Mouse (Mus musculus) cerebellum, adult 8-10 months (tissue): ENCODE results near the gene Irf2bpl.
A peak's percentile ranks its signal among the peaks of the same experiment; 100 is the strongest.

Source experiments
- DNase-seq: peaks from one replicate; pipeline ENCODE4 v3.0.0; 2022

The Irf2bpl gene

GRCm38 (mm10) chr12:86883280-86884196 is 1.1 kb downstream of the Irf2bpl start:
- DNase-seq = peak; percentile 73

DNA sequence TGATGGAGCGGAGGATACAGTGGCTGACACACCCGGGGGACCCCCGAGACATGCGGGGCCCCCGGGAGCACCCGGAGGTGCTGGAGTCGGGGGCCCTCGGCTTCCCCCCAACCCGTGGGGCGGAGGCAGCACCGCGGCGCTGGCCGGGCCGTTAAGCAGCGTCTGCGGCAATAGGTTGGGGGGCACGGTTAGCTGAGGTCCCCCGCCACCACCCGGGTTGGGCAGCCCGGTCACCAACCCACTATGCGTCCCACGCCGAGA is 1.6 kb downstream of the Irf2bpl start:
- DNase-seq = no peak

DNA sequence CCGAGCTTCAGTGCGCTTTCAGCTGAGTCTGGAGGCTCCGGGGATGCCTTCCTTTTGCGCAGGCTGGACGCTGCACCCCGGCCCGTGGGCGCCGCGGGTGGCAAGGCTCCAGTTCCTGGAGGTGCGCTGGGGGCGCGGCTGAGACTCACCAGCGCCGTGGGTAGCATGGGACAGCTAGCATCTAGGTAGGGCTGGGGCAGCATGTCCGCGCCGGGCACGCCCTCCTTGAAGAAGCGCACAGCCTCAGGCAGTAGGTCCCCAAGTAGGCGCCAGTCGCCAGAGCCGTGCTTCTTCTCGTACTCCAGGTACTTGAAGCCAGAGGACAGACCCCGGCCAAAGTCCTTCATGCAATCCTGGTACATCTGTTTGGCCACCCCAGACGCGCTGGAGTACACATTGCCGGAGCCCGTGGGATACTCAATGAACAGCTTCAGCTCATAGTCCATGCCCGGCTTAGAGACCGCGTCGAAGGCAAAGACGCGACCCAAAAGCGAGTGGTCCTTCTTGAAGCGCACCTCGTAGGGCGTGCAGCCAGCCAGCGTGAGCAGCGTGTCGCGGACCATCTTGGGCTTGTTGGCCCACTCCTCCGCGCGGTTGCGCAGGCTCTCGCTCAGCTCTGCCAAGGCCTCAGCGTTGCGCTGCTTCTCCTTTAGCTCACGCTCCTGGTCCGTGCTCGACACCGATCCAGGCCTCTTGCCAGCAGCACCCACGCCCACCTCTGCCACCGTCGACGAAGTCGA is 2.1 kb downstream of the Irf2bpl start:
- peak; percentile 71 for DNase-seq

DNA sequence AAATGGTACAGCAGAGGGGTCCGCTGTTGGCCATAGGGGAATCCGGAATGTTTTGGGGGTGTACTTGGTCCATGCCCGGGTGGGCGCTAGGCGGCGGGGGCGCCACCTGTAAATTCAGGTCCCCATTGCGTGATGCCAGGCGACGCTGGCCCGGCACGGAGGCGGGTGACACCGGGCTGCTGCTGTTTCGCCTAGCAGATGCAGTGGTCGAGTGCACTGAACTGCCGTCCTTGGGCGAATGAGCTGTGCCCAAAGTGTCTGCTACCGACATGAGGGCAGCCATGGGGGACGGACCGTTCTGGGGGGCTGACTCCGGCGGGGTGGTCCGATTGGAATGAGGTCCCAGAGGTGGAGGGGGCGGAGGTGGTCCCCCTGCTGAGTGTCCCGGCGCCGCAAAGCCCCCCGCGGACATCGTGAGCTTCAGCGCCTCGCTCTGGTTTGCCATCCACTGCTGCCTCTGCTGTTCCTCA is 2.8 kb downstream of the Irf2bpl start:
- DNase-seq = no peak

- DNase-seq = no peak
Observed at GRCm38 (mm10) chr12:86880090-86880723, 4.4 kb downstream of the Irf2bpl start.

DNA sequence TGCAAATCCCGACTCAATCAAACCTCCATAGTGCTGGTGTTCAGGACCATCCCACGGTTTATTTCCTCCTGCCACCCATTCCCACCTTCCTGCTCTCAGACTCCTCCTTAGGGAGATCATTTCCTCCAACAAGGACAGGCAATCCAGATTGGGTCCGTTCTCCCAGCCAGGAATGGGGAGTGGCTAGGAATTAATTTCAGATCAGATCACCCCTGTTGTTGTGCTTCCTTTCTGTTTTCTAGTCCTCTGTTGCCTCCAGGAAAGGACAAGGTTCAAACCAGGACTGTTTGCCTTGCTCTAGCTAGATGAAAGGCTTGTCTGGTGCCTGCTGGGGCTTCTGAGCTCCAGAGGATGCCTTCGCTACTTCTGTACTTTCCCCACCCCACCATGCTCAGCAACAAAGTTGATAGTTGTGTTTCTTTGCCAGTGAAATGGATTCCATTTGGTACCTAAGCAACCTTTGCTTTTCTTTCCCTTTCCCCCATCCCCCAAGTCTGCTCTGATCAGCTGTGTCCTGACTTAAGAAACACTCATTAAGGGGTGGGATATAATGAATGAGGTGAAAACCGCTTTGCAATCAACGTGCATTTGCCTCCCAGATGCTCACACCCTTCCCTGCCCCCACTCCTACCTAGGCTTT is 5.0 kb downstream of the Irf2bpl start:
- no peak for DNase-seq

- no peak for DNase-seq
Observed at GRCm38 (mm10) chr12:86878426-86879353, 5.9 kb downstream of the Irf2bpl start.

GRCm38 (mm10) chr12:86876981-86877380 is 7.6 kb downstream of the Irf2bpl start:
- DNase-seq = no peak

DNA sequence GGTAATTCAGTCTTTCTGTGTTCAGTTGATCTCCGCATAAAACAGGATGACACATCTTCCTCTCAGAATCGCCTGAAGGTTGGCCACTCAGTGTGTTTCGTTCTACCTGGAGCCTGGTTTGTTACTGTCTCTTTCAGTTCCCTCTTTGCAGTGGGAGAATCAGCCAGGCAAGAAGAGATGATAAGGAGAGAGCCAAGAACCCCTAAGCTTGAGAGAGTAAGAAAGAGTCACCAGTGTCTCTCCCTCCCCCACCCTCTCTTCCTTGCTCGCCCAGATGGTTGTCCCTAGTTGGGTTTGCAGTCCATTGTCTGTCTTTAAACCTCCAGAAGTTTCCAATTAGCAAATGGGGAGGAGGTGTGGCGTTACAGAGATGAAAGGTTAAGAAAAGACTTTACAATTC is 8.5 kb downstream of the Irf2bpl start:
- DNase-seq = no peak

GRCm38 (mm10) chr12:86872335-86873040 is 12.1 kb downstream of the Irf2bpl start:
- no peak for DNase-seq

DNA sequence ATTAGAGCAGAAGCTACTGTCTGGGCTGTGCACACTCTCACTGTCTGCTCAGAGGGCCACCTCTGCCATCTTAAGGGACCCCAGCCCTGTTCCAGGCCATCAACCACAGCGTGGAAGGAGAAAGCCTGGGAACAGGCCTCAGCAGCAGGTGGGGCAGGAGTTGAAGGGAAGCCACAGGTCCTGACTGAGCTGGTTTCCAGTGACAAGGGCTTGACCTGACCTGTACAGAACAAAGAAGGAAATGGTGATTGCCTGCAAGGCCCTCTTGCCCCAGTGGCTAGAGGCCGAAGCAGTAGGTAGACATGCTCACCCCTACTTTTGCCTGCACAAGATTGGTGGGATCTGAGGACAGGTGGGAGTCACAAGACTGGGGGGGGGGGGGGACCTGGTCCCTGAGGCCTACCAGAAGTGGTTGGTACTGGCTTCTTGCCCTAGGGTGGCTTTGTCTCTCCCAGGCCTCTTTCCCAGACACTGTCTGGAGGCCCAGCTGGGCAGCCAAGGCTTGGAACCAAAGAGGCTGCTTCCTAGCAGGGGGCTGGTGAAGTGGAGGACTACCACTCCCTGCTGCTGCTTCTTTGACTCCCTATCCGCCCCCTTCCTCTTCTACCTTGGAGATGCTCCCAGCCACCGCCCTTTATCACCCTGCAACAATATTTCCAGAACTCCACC is 12.8 kb downstream of the Irf2bpl start:
- no peak for DNase-seq

DNA sequence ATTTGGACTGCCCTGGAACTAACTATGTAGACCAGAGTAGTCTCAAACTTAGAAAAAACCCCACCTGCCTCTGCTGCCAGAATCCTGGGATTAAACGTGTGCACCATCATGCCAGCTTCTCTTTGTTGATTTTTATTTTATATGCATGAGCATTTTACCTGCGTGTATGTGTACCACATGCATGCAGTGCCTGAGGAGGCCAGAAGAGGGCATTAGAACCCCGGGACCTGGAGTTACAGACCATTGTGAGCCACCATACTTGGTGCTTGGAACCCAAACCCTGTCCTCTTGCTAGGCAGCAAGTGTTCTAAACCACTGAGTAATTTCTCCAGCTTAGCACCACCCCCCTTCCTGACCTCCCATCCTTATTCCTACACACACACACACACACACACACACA is 13.6 kb downstream of the Irf2bpl start:
- no peak for DNase-seq

- DNase-seq = no peak
Observed at GRCm38 (mm10) chr12:86869761-86870160, 14.8 kb downstream of the Irf2bpl start.

DNA sequence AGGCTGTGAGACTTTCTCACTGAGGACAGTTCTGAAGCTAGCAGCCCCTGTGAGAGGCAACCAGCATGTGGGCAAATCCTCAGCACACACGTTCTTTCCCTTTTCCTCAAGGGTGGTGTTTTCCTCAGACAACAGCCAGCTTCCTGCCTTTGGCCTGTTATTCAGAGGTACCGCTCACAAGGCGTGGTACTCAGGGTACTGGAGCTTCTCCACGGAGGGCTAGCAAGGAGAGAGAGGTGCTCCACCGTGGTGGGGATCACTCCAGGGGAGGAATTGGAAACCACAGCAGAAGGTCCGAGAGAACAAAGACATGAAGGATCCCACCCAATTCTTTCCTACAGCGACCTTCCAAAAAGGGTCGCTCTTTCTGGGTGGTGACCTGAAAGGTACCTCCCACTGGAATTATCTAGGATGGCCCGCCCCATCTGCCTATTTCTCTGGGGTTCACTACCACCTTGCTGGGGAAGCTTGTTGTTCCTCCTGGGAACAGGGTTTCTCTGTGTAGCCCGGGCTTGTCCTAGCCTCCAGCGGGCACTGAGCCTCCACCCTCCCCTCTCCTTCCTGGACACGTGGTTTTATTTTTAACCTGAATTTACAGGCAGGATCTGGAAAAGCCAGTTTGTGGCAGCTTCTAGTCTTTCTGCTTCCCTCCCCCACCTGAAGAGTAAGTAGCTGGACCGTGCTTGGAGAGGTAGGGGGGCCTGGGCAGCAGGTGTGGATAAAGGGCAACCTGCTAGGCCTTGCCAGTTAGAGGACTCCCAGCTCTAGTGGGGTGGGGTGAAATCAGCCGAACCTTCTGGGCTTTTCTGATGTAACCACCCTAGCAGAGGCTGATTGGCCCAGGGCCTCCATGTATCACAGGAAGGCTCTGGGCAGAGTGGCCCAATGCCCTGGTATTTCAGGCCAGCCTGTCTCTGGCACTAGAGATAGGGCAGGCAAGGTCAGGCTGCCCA is 17.1 kb downstream of the Irf2bpl start:
- peak; percentile 69 for DNase-seq

DNA sequence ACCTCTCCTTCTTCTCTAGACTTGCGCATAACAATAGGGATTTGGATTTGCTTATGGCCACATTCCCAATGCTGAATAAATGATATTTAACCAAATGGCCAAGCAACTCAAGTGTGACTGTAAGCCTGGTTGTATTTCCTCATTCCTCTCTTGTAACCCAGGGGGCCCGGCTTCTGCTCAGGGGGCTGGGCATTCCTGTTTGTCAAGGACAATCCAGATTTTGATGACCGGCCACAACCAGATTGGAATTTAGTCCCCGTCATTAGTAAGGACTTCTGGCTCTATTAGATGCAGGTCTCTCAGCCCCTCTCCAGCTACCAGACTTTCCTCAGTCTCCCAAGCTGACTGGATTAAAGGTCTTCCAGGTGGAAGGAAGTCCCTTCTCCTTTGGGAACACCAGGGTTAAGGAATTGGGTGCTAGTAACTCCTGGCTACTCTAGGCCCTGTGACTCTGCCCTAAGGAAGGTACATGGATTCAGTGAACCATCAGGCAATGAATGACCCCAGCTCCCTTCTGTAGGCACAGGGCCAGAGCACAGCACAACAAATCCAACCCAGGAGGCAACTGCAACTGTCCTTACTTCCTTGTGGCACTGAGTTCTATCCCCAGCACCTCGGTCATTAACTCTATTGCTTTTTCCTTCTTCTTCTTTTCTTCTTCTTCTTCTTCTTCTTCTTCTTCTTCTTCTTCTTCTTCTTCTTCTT is 20.1 kb downstream of the Irf2bpl start:
- no peak for DNase-seq

- DNase-seq = no peak
Observed at GRCm38 (mm10) chr12:86859924-86860790, 24.4 kb downstream of the Irf2bpl start.

- no peak for DNase-seq
Observed at GRCm38 (mm10) chr12:86858983-86859872, 25.4 kb downstream of the Irf2bpl start.
